Mouse (Mus musculus) stomach, postnatal 0 days (tissue): ENCODE data around the gene Gm5737.

Source experiments
- CTCF ChIP-seq: IDR thresholded peaks from 2 replicates; pipeline ENCODE4 v1.5.1; 2016; ENCODE audit warnings: antibody characterized with exemption, low read depth, mild to moderate bottlenecking, moderate library complexity
- EP300 ChIP-seq: optimal IDR thresholded peaks from 2 replicates; pipeline ENCODE3; 2016; ENCODE audit warnings: antibody characterized with exemption

- no peak for TF ChIP-seq CTCF
- TF ChIP-seq EP300: no peak
Measured at GRCm38 (mm10) chr7:120862626-120863025, 50.5 kb downstream of the Gm5737 start.
